Mouse (Mus musculus) stomach, postnatal 0 days (tissue): ENCODE measurements around the gene Map2k6.

Experiments
- CTCF ChIP-seq: IDR thresholded peaks from 2 replicates; pipeline ENCODE4 v1.5.1; 2016; ENCODE audit warnings: antibody characterized with exemption, low read depth, mild to moderate bottlenecking, moderate library complexity
- EP300 ChIP-seq: optimal IDR thresholded peaks from 2 replicates; pipeline ENCODE3; 2016; ENCODE audit warnings: antibody characterized with exemption

- TF ChIP-seq CTCF: no peak
- no peak for TF ChIP-seq EP300
Observed at GRCm38 (mm10) chr11:110566307-110566706, 167.4 kb downstream of the Map2k6 start.
